Mouse (Mus musculus) gastrocnemius, postnatal 25 days (tissue): ENCODE measurements around the gene Tcte2. TPM values are rescaled to one million over a fixed set of nuclear protein-coding genes. Genes with fewer than 3 reads are reported as not detected.
"Not testable (repeated sequence)": the region's sequence is repeated elsewhere in the genome, so short reads cannot be mapped to it uniquely, and the experiment has no call there.

Source experiments
- DNase-seq: peaks from one replicate; pipeline ENCODE4 v3.0.0; 2022
- total RNA-seq, 2 experiments: library from RNA; stranded (reverse); gene quantifications; 1 replicate in 1 of 2; 2 replicates in 1 of 2; pipeline ENCODE4 v1.2.3; 2021

The Tcte2 gene
- total RNA-seq, 2 experiments from 2014 or later = 0.97 to 1.4 TPM

GRCm38 (mm10) chr17:13683027-13683410 lies 78.6 kb downstream of the Tcte2 start:
- no peak for DNase-seq

GRCm38 (mm10) chr17:13682378-13683026 lies 79.1 kb downstream of the Tcte2 start:
- peak; percentile 23 for DNase-seq

GRCm38 (mm10) chr17:13681686-13682085 lies 79.9 kb downstream of the Tcte2 start:
- no peak for DNase-seq

GRCm38 (mm10) chr17:13681126-13681525 lies 80.5 kb downstream of the Tcte2 start:
- no peak for DNase-seq

GRCm38 (mm10) chr17:13680318-13680717 lies 81.3 kb downstream of the Tcte2 start:
- no peak for DNase-seq

GRCm38 (mm10) chr17:13679725-13680124 lies 81.9 kb downstream of the Tcte2 start:
- no peak for DNase-seq

- no peak for DNase-seq
Measured at GRCm38 (mm10) chr17:13677225-13678148, 84.1 kb downstream of the Tcte2 start.

GRCm38 (mm10) chr17:13676099-13676498 lies 85.5 kb downstream of the Tcte2 start:
- not testable (repeated sequence) for DNase-seq

- no peak for DNase-seq
Measured at GRCm38 (mm10) chr17:13675630-13676029, 86.0 kb downstream of the Tcte2 start.

- no peak for DNase-seq
Measured at GRCm38 (mm10) chr17:13674695-13675306, 86.8 kb downstream of the Tcte2 start.

- no peak for DNase-seq
Measured at GRCm38 (mm10) chr17:13671732-13672131, 89.9 kb downstream of the Tcte2 start.

- no peak for DNase-seq
Measured at GRCm38 (mm10) chr17:13670227-13670626, 91.4 kb downstream of the Tcte2 start.

- DNase-seq = no peak
Measured at GRCm38 (mm10) chr17:13669206-13669605, 92.4 kb downstream of the Tcte2 start.

- no peak for DNase-seq
Measured at GRCm38 (mm10) chr17:13668052-13669015, 93.3 kb downstream of the Tcte2 start.

GRCm38 (mm10) chr17:13667006-13667405 lies 94.6 kb downstream of the Tcte2 start:
- no peak for DNase-seq

GRCm38 (mm10) chr17:13665731-13666130 lies 95.9 kb downstream of the Tcte2 start:
- no peak for DNase-seq

- DNase-seq = no peak
Measured at GRCm38 (mm10) chr17:13663386-13664166, 98.0 kb downstream of the Tcte2 start.
